Mouse (Mus musculus): ENCODE measurements around the gene Selplg.
A peak's percentile ranks its signal among the peaks of the same experiment; 100 is the strongest.
"Not testable (repeated sequence)": the region's sequence is repeated elsewhere in the genome, so short reads cannot be mapped to it uniquely, and the experiment has no call there.

The Selplg gene

GRCm38 (mm10) chr5:113791197-113792095 is 41.0 kb downstream of the Selplg start:
- no peak for DNase-seq (ENCODE audit: low read depth, low spot score)

- DNase-seq (ENCODE audit: low read depth, low spot score): no peak
Measured at GRCm38 (mm10) chr5:113790453-113791196, 41.8 kb downstream of the Selplg start.

GRCm38 (mm10) chr5:113789075-113789788 is 43.2 kb downstream of the Selplg start:
- peak; percentile 82 for DNase-seq (ENCODE audit: low read depth, low spot score)

GRCm38 (mm10) chr5:113788645-113789044 is 43.8 kb downstream of the Selplg start:
- DNase-seq (ENCODE audit: low read depth, low spot score): no peak

- no peak for DNase-seq (ENCODE audit: low read depth, low spot score)
Measured at GRCm38 (mm10) chr5:113786985-113787384, 45.5 kb downstream of the Selplg start.

- not testable (repeated sequence) for DNase-seq (ENCODE audit: low read depth, low spot score)
Measured at GRCm38 (mm10) chr5:113784104-113784503, 48.3 kb downstream of the Selplg start.

GRCm38 (mm10) chr5:113783581-113784001 is 48.9 kb downstream of the Selplg start:
- DNase-seq (ENCODE audit: low read depth, low spot score): no peak

- no peak for DNase-seq (ENCODE audit: low read depth, low spot score)
Measured at GRCm38 (mm10) chr5:113782624-113783023, 49.8 kb downstream of the Selplg start.

- no peak for DNase-seq (ENCODE audit: low read depth, low spot score)
Measured at GRCm38 (mm10) chr5:113781875-113782274, 50.6 kb downstream of the Selplg start.

- DNase-seq (ENCODE audit: low read depth, low spot score): no peak
Measured at GRCm38 (mm10) chr5:113781254-113781653, 51.2 kb downstream of the Selplg start.

- DNase-seq (ENCODE audit: low read depth, low spot score): no peak
Measured at GRCm38 (mm10) chr5:113780763-113781162, 51.7 kb downstream of the Selplg start.

GRCm38 (mm10) chr5:113780082-113780752 is 52.2 kb downstream of the Selplg start:
- DNase-seq (ENCODE audit: low read depth, low spot score): no peak

- DNase-seq (ENCODE audit: low read depth, low spot score): no peak
Measured at GRCm38 (mm10) chr5:113779569-113779968, 52.9 kb downstream of the Selplg start.

- not testable (repeated sequence) for DNase-seq (ENCODE audit: low read depth, low spot score)
Measured at GRCm38 (mm10) chr5:113777728-113778127, 54.7 kb downstream of the Selplg start.

GRCm38 (mm10) chr5:113776896-113777226 is 55.6 kb downstream of the Selplg start:
- no peak for DNase-seq (ENCODE audit: low read depth, low spot score)

GRCm38 (mm10) chr5:113776128-113776895 is 56.1 kb downstream of the Selplg start:
- no peak for DNase-seq (ENCODE audit: low read depth, low spot score)

- DNase-seq (ENCODE audit: low read depth, low spot score): no peak
Measured at GRCm38 (mm10) chr5:113775585-113775984, 56.9 kb downstream of the Selplg start.

- peak; percentile 86 for DNase-seq (ENCODE audit: low read depth, low spot score)
Measured at GRCm38 (mm10) chr5:113773664-113774063, 58.8 kb downstream of the Selplg start.

- DNase-seq (ENCODE audit: low read depth, low spot score): no peak
Measured at GRCm38 (mm10) chr5:113772905-113773519, 59.4 kb downstream of the Selplg start.

GRCm38 (mm10) chr5:113772450-113772895 is 60.0 kb downstream of the Selplg start, which contains the start of the genes Sart3 and Iscu:
Sart3 (minus strand) TSS chr5:113772510.
Iscu (plus strand) TSS chr5:113772748.
- DNase-seq (ENCODE audit: low read depth, low spot score): peak; percentile 98

Data from forelimb bud, embryonic 11.5 days (tissue).